Mouse (Mus musculus): ENCODE results near the gene Dcun1d2.

DNA sequence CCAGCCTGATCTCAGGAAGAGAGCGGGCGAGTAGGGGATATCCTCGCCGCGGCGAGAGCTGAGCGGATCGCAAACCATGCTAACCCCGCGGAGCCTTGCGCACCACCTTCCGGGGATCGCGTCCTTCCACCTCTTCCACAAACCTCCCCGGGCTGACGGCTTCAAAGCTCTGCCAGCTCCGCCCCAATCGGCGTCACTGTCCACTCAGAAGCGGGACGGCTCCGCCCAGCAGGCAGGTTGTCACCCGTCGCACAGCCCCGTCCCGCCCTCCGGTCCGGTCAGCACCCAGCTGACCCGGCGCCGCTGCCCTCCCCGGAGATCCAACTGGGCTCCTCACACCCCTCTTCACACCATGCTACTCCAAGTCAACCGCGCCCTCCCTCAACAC, 633 bp downstream of the Dcun1d2 start:
- TF ChIP-seq CTCF (IDR thresholded peaks at IDR 0.05; ENCODE audit: low read depth, low read length) (no peak), POLR2A (IDR thresholded peaks at IDR 0.05; ENCODE audit: extremely low read depth, insufficient read depth, low read length) (peak; percentile 55; the same call in 1 of the 2 replicates)
